Mouse (Mus musculus) inflammation-experienced regulatory T-cells, adult 6 months (primary cell): Measurements from ENCODE around the gene Nck2. TPM values are rescaled to one million over a fixed set of nuclear protein-coding genes. Genes with fewer than 3 reads are reported as not detected.
"Not testable (repeated sequence)": the region's sequence is repeated elsewhere in the genome, so short reads cannot be mapped to it uniquely, and the experiment has no call there.

Source experiments
- ATAC-seq: one replicate; pipeline ENCODE4 v1.8.0; 2017
- polyA plus RNA-seq, 3 experiments: library from polyadenylated mRNA; unstranded; fragments of 100-300 nt; shearing (Covaris generic); gene quantifications; one replicate each; pipeline ENCODE4 v1.2.1; 2017

The Nck2 gene
- polyA plus RNA-seq, 3 experiments from 2014 or later: 14.9 to 24.1 (median 18.7) TPM

DNA sequence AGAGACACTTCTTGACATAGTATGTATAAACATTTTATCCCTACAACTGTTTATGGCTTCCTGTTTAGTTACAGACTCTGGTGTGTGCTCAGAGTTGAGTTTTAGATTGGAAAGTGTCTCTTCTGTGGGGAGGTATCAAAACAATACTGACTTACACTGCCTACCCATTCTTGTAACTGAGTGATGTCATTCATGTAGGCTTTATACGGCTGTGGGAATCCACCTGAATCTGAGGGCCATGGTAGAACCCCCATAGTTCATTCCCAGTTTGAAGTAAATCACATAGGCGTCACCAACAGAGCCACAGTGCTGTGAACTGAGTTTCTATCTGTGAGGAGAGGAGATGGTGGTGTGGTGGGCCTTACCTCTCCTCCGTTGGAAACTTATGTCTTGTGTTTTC lies 92.6 kb downstream of the Nck2 start:
- peak; percentile 33 for ATAC-seq

DNA sequence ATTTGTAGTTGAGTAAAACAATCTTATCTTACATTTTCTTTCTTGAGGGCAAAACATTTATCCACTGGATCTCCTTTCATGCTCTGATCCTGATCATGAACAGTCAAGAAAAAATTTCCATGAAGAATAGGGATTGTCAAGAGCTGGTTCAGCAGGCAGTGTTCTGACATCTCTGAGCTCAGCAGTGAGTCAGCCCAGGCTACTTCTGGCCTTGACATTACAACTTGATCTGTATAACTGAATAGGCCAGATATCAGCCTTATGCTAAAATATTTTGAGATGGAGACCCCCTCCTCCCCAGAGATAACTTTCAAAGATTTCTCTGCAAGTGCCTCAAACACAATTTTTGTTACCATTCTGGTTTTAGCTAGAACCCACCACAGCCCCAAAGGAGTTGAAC lies 93.1 kb downstream of the Nck2 start:
- no peak for ATAC-seq

DNA sequence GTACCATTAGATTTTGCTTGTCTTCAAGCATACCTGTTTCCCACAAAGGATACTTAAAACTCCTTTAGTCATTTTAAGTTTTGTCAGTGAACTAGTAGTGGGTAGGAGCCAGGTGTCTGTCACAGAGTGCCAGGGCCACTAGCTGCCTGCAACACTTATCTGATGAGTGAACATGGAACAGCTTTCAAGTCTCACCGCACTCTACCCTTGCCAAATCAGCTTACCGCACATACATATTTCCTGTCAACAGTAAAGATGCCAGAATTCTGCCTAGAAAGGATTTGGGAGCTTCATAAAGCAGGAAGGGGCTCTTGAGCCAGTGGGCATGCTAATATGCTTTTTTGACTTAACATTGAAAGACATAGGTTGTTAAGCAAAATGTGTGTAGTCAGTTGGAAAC lies 94.3 kb downstream of the Nck2 start:
- ATAC-seq: peak; percentile 12

GRCm38 (mm10) chr1:43539689-43540380 lies 95.5 kb downstream of the Nck2 start:
- ATAC-seq: peak; percentile 11

DNA sequence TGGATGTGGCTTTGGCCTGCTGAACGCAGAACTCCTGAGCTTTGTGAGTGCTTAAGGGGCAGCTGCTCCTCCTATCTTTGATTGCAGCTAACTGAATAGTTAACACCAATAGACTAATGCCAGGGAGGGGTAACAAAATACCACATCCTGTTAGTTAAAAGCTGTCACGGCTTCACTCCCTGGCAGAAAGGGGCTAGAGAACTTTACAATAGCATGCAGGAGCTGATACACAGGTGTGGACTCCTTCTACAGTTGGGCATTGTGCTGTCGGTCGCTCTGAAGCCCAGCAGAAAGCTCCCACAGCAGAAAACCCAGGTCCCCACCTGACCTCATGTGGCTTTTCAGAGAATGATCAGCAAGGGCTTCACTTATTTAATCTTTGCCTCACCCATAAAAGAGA lies 98.0 kb downstream of the Nck2 start:
- ATAC-seq: peak; percentile 75

DNA sequence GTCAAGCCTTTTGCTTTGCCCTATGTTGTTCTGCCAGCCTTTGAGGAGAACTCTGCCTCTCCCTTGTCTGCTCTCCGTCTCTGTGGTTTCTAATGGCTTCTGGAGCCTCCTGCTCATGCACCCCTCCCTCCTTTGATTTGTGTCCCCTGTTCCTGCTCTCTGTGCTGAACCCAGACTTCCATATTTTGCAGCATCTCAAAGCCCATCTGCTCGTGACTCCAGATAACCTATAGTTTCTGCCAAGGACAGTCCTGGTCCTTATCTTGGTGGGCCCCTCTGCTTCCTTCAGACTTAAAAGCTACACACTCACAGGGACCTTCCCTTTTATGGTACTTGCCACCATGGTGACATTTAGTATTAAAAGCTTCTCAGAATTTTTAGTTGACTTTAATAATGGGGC lies 103.3 kb downstream of the Nck2 start:
- ATAC-seq: no peak

- no peak for ATAC-seq
These were observed 104.4 kb downstream of the Nck2 start for GRCm38 (mm10) chr1:43548749-43549148.

DNA sequence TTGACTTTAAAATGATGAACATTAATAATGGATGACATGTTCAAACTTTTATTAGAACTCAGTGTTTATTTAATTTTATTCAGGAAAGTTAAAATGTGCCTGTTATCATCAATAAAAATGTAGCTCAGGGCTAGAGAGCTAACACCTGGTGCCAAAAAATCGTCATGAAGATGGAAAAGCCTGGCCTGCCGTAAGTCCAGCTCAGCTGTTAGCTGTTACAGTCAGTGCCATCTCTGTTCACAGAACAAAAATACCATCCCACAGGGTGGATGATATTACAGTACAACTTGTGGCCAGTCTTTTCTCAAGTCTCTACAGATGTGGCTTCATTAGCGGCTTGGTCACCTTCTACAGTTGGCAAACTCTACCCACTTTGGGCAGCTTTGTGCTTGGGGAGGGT lies 106.1 kb downstream of the Nck2 start:
- ATAC-seq: no peak

GRCm38 (mm10) chr1:43553989-43554679 lies 109.8 kb downstream of the Nck2 start:
- ATAC-seq: not testable (repeated sequence)

- ATAC-seq: no peak
These were observed 111.0 kb downstream of the Nck2 start for GRCm38 (mm10) chr1:43555222-43555974.

DNA sequence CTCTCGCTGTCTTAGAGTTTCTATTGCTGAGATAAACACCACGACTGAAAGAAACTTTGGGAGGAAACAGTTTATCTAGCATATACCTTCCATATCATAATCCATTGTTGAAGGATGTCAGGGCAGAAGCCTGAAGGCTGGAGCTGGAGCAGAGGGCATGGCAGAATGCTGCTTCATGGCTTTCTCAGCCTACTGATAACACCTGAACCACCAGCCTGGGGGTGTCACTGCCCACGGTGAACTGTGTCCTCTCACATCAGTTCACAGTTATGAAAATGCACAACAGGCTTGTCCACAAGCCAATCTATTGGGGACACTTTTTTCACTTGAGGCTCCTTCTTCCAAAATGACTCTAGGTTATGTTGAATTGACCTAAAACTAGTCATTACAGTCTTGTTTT lies 114.0 kb downstream of the Nck2 start:
- ATAC-seq: no peak

GRCm38 (mm10) chr1:43559043-43559692 lies 114.8 kb downstream of the Nck2 start:
- no peak for ATAC-seq

DNA sequence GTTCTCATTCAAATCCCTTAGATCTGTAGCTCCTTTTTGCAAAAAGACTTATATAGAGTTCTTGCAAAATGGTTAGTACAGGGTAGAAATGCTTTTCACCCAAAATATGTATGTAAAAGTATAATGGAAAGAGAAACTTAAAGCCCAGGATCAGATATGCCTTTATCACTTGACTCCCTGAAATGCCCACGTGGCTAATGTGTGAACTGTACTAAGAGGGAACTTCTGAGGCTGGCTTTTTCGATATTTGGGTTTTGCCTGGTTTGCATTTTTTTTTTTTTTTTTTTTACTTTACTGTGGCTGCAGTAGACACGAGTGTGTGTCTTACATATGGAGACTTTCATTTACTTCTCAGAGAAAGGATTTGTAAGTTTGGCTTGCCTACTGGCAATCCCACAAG lies 116.7 kb downstream of the Nck2 start:
- ATAC-seq: peak; percentile 23

- ATAC-seq: peak; percentile 74
These were observed 117.8 kb downstream of the Nck2 start for GRCm38 (mm10) chr1:43562002-43562666.

GRCm38 (mm10) chr1:43565260-43565659 lies 120.9 kb downstream of the Nck2 start:
- no peak for ATAC-seq

GRCm38 (mm10) chr1:43566677-43567377 lies 122.4 kb downstream of the Nck2 start:
- ATAC-seq: no peak

- ATAC-seq: no peak
These were observed 124.4 kb downstream of the Nck2 start for GRCm38 (mm10) chr1:43568824-43569223.

GRCm38 (mm10) chr1:43571105-43571504 lies 126.7 kb downstream of the Nck2 start:
- ATAC-seq: no peak

- ATAC-seq: no peak
These were observed 130.5 kb downstream of the Nck2 start for GRCm38 (mm10) chr1:43574793-43575304.

DNA sequence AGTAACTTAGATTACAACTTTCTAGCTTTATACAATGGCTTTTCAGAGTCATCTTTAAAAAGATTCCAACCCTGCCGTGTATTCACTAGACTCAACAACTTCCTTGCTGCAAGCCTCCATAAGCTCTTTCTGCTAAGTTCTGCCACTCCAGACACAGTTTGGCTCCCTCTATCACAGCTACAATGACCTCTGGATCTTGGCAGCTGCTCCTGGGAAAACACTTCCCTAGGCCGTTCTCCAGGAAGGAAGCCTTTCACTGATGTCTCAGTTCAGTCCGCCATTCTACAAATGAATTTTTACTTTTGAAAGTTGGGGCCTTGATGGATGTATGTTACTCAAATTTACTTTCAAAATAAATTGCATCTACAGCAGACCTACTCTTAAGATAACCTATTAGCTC lies 133.0 kb downstream of the Nck2 start:
- ATAC-seq: no peak

DNA sequence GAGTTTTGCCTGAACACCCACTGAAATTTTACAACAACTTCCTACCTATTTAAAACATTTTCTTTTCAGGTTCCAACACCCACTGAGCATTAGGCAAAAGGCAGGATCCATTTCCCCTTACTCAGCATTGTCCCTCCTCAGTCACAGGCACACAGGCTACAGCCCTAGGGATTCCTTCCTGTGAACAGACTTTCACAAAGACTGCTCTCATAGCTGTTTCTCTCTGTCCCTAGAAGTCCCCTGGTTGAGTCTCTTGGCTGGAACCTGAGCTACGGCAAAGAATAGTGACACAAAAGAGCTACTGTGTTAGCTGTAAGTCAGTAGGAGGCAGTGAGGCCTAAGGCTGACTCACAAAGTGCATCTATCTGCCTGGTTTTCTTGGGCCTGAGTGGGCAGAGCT lies 139.2 kb downstream of the Nck2 start:
- no peak for ATAC-seq

DNA sequence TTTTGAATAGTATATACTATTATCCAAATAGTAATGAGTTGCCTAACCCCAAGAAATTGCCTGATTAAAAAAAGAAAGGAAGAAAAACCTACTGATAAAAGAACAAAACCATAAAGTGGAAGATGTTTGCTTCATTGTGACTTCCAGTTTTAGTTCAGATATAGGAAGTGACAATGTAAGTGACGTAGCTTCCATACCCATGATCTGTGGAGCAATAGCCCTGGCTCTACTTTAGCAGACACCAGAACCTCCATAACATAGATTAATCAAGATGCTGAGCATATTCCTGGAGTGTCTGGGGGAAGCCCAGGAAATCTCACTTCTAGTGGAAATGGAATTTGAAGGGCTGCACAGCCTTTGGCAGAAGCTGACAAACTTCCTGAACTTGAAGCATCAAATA lies 144.6 kb downstream of the Nck2 start:
- ATAC-seq: no peak
